Mouse (Mus musculus): ENCODE results near the gene Retsat.

DNA sequence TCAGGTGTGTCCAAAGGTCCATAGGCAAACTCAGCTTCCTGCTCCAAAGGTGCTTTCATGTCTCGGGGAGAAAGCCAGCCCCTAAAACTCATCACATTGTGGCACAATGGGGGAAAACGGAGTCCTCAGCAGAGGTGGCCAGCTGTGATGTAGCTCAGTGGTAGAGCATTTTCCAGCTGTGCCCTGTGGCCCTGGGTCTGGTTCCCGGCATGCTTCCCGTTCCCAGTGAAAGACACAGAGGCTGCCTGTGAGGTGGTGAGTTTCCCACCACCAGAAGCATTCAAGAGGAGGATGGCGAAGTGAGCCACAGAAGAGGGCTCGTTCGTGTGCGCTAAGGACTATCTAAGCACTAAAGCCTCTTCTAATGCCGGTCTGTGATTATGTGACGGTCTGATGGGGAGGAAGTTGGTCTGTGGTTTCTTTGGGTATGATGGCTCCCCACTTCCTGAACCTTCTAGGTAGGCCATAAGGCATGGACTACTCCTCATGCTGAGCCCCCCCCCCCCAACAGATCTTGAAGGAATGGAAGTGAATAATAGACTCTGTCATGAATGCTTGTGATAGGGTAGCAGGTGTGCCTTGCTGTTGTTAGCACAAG, 47.7 kb upstream of the Retsat start:
- no peak for TF ChIP-seq CTCF (IDR thresholded peaks at IDR 0.05; ENCODE audit: low read depth)
- no peak for TF ChIP-seq EP300 (IDR thresholded peaks at IDR 0.05; ENCODE audit: low read depth)

All from liver, embryonic 14.5 days (tissue).